Mouse (Mus musculus) NIH3T3 (cell line): ENCODE measurements around the gene Armc9.

Source experiments
- DNase-seq: peaks from one replicate; pipeline ENCODE4 v3.0.0-alpha.2; 2012; ENCODE audit warnings: low read depth

Armc9 gene

GRCm38 (mm10) chr1:86154133-86154823 is at the start of gene Armc9:
Gene Armc9 (plus strand): TSS chr1:86154780.
- DNase-seq, result peak; percentile 97

- DNase-seq, result no peak
Observed at GRCm38 (mm10) chr1:86105054-86105453, 49.5 kb upstream of the Armc9 start.

GRCm38 (mm10) chr1:86111779-86112178 is 42.8 kb upstream of the Armc9 start, which contains the start of gene Htr2b:
Gene Htr2b (minus strand): TSS chr1:86111970.
- no peak for DNase-seq

- no peak for DNase-seq
Observed at GRCm38 (mm10) chr1:86114141-86114540, 40.4 kb upstream of the Armc9 start.

- no peak for DNase-seq
Observed at GRCm38 (mm10) chr1:86119549-86119948, 35.0 kb upstream of the Armc9 start.

GRCm38 (mm10) chr1:86126036-86126435 is 28.5 kb upstream of the Armc9 start:
- peak; percentile 28 for DNase-seq

GRCm38 (mm10) chr1:86133337-86133736 is 21.2 kb upstream of the Armc9 start, which contains the start of gene Gm21972:
Gene Gm21972 (plus strand): TSS chr1:86133637.
- DNase-seq, result no peak

- DNase-seq, result no peak
Observed at GRCm38 (mm10) chr1:86135315-86135714, 19.3 kb upstream of the Armc9 start.

GRCm38 (mm10) chr1:86141081-86141480 is 13.5 kb upstream of the Armc9 start:
- no peak for DNase-seq

- DNase-seq, result no peak
Observed at GRCm38 (mm10) chr1:86143165-86143564, 11.4 kb upstream of the Armc9 start.

- no peak for DNase-seq
Observed at GRCm38 (mm10) chr1:86144001-86144944, 10.3 kb upstream of the Armc9 start.

- DNase-seq, result peak; percentile 22
Observed at GRCm38 (mm10) chr1:86146293-86146692, 8.3 kb upstream of the Armc9 start.

GRCm38 (mm10) chr1:86147557-86147956 is 7.0 kb upstream of the Armc9 start:
- peak; percentile 84 for DNase-seq

GRCm38 (mm10) chr1:86148161-86148560 is 6.4 kb upstream of the Armc9 start:
- DNase-seq, result peak; percentile 56

GRCm38 (mm10) chr1:86150929-86151328 is 3.7 kb upstream of the Armc9 start:
- DNase-seq, result no peak

- DNase-seq, result peak; percentile 53
Observed at GRCm38 (mm10) chr1:86151376-86151775, 3.2 kb upstream of the Armc9 start.

GRCm38 (mm10) chr1:86152618-86153017 is 2.0 kb upstream of the Armc9 start:
- DNase-seq, result peak; percentile 29

- no peak for DNase-seq
Observed at GRCm38 (mm10) chr1:86154824-86155164, 214 bp downstream of the Armc9 start.

GRCm38 (mm10) chr1:86156075-86156474 is 1.5 kb downstream of the Armc9 start:
- no peak for DNase-seq

- no peak for DNase-seq
Observed at GRCm38 (mm10) chr1:86156595-86156994, 2.0 kb downstream of the Armc9 start.

GRCm38 (mm10) chr1:86160059-86160458 is 5.5 kb downstream of the Armc9 start:
- DNase-seq, result no peak

- no peak for DNase-seq
Observed at GRCm38 (mm10) chr1:86160479-86160878, 5.9 kb downstream of the Armc9 start.

- DNase-seq, result no peak
Observed at GRCm38 (mm10) chr1:86161061-86161460, 6.5 kb downstream of the Armc9 start.
